Mouse (Mus musculus): ENCODE measurements around the gene Vti1b. TPM values are rescaled to one million over a fixed set of nuclear protein-coding genes. Genes with fewer than 3 reads are reported as not detected.

Gene Vti1b
- polyA plus RNA-seq, 1 experiment from 2014 or later, result 228 TPM

GRCm38 (mm10) chr12:79149653-79150052 is 22.8 kb downstream of the Vti1b start:
- no peak for ATAC-seq
- no peak overlapping the region for H3K4me2 ChIP-seq (ENCODE audit: low read length)
- no peaks in the 10 kb centered on the region for H3K27me3 ChIP-seq (ENCODE audit: control insufficient read depth, insufficient read depth, low read depth, low read length)
- no peaks in the 10 kb centered on the region for H3K4me1 ChIP-seq (ENCODE audit: control insufficient read depth, insufficient read depth, low read length)
- H3K36me3 ChIP-seq (ENCODE audit: control insufficient read depth, insufficient read depth, low read length), result peaks cover 15% of the 10 kb centered on the region; the same call in 1 of the 2 replicates
- H3K9ac ChIP-seq (ENCODE audit: low read depth, low read length), result no peak overlapping the region
- 94% methylated on average over 6 of the region's 6 CpGs for WGBS
- no peak overlapping the region for H3K4me3 ChIP-seq (ENCODE audit: low read depth, low read length)
- H3K27ac ChIP-seq (ENCODE audit: low read length), result no peak overlapping the region
- H3K9me3 ChIP-seq (replicated peaks; ENCODE audit: control insufficient read depth, low read length, poor library complexity, severe bottlenecking), result no peaks in the 10 kb centered on the region

DNA sequence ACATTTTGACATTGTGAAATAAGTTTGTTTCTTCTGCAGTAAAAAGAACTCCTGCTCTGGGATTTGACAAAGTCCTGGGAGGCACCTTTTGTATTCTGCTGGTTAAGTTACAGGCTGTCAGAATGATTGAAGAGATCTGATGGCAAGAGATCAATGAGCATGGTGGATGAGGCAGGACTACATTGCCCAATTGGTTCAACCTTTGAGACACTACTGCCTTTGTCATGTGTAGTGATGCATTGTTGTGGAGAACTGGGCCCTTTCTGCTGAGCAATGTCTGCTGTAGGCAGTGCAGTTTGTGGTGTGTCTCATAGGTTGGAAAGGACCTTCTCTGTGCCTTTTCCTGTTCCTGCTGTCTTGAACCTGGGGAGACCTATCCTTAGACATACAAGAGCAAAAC is 31.1 kb downstream of the Vti1b start:
- ATAC-seq, result no peak
- H3K9me3 ChIP-seq (replicated peaks; ENCODE audit: control insufficient read depth, low read length, poor library complexity, severe bottlenecking), result no peaks in the 10 kb centered on the region
- H3K4me3 ChIP-seq (ENCODE audit: low read depth, low read length), result no peak overlapping the region
- H3K27ac ChIP-seq (ENCODE audit: low read length), result no peak overlapping the region
- no peaks in the 10 kb centered on the region for H3K27me3 ChIP-seq (ENCODE audit: control insufficient read depth, insufficient read depth, low read depth, low read length)
- no peak overlapping the region for H3K4me2 ChIP-seq (ENCODE audit: low read length)
- no peaks in the 10 kb centered on the region for H3K4me1 ChIP-seq (ENCODE audit: control insufficient read depth, insufficient read depth, low read length)
- no peaks in the 10 kb centered on the region for H3K36me3 ChIP-seq (ENCODE audit: control insufficient read depth, insufficient read depth, low read length)
- H3K9ac ChIP-seq (ENCODE audit: low read depth, low read length), result no peak overlapping the region

DNA sequence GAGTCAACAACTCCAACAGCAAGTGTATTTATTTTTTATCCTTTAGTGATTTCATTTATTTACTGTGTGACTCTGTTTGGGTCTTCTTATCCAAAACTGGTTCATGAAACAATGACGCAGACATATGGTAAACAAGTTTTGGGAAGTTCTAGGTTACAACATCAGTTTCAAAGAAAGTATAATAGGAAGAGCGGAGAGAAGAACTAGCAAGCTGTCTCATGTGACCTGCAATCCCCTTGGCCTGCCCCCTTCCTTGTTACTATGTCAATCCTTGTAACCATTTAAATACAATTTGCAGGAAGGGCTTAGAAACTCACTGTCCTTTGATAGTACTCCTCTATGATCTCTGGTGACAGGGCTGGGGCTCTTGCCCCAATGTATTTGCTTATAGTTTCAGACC is 31.7 kb downstream of the Vti1b start:
- WGBS, result 83% methylated on average over 2 of the region's 2 CpGs
- H3K4me3 ChIP-seq (ENCODE audit: low read depth, low read length), result no peak overlapping the region
- H3K9ac ChIP-seq (ENCODE audit: low read depth, low read length), result no peak overlapping the region
- no peaks in the 10 kb centered on the region for H3K36me3 ChIP-seq (ENCODE audit: control insufficient read depth, insufficient read depth, low read length)
- no peak overlapping the region for H3K4me2 ChIP-seq (ENCODE audit: low read length)
- no peak overlapping the region for H3K27ac ChIP-seq (ENCODE audit: low read length)
- H3K27me3 ChIP-seq (ENCODE audit: control insufficient read depth, insufficient read depth, low read depth, low read length), result no peaks in the 10 kb centered on the region
- H3K4me1 ChIP-seq (ENCODE audit: control insufficient read depth, insufficient read depth, low read length), result no peaks in the 10 kb centered on the region
- H3K9me3 ChIP-seq (replicated peaks; ENCODE audit: control insufficient read depth, low read length, poor library complexity, severe bottlenecking), result no peaks in the 10 kb centered on the region
- no peak for ATAC-seq

DNA sequence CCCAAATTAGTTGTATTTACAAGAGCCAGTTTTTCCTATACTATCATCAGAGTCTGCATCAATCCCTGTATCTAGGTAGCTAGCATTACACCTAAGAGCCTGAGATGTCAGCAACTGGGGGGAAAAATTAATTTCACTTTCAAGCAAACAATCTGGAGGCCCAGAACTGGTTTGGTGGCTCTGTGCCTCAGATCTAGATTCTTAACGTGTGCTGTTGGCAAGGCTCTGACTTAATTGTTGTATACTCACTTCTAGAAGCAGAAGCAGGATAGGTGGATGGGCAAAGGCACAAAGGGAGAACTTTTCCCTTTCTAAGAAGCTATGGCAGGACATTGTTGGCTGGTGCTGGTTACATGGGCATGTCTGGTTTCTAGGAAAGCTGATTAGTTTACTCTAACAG is 33.0 kb downstream of the Vti1b start:
- Histone ChIP-seq H3K27ac (ENCODE audit: low read length) (no peak overlapping the region), H3K4me1 (ENCODE audit: control insufficient read depth, insufficient read depth, low read length) (no peaks in the 10 kb centered on the region; the same call in 1 of the 2 replicates), H3K27me3 (ENCODE audit: control insufficient read depth, insufficient read depth, low read depth, low read length) (no peaks in the 10 kb centered on the region), H3K36me3 (ENCODE audit: control insufficient read depth, insufficient read depth, low read length) (no peaks in the 10 kb centered on the region), H3K4me3 (ENCODE audit: low read depth, low read length) (no peak overlapping the region), H3K4me2 (ENCODE audit: low read length) (no peak overlapping the region), H3K9me3 (replicated peaks; ENCODE audit: control insufficient read depth, low read length, poor library complexity, severe bottlenecking) (no peaks in the 10 kb centered on the region), H3K9ac (ENCODE audit: low read depth, low read length) (no peak overlapping the region)
- WGBS, result 71% methylated on average over 1 of the region's 1 CpGs
- ATAC-seq, result no peak

GRCm38 (mm10) chr12:79138999-79139398 is 33.5 kb downstream of the Vti1b start:
- Histone ChIP-seq H3K4me2 (ENCODE audit: low read length) (no peak overlapping the region), H3K9me3 (replicated peaks; ENCODE audit: control insufficient read depth, low read length, poor library complexity, severe bottlenecking) (no peaks in the 10 kb centered on the region), H3K27ac (ENCODE audit: low read length) (no peak overlapping the region), H3K9ac (ENCODE audit: low read depth, low read length) (no peak overlapping the region), H3K27me3 (ENCODE audit: control insufficient read depth, insufficient read depth, low read depth, low read length) (no peaks in the 10 kb centered on the region), H3K4me1 (ENCODE audit: control insufficient read depth, insufficient read depth, low read length) (no peaks in the 10 kb centered on the region; the same call in 1 of the 2 replicates), H3K36me3 (ENCODE audit: control insufficient read depth, insufficient read depth, low read length) (no peaks in the 10 kb centered on the region), H3K4me3 (ENCODE audit: low read depth, low read length) (no peak overlapping the region)
- ATAC-seq, result no peak

GRCm38 (mm10) chr12:79136949-79137348 is 35.5 kb downstream of the Vti1b start:
- ATAC-seq, result no peak
- 76% methylated on average over 7 of the region's 7 CpGs for WGBS
- Histone ChIP-seq H3K4me2 (ENCODE audit: low read length) (no peak overlapping the region), H3K9ac (ENCODE audit: low read depth, low read length) (no peak overlapping the region), H3K27me3 (ENCODE audit: control insufficient read depth, insufficient read depth, low read depth, low read length) (peaks cover 3% of the 10 kb centered on the region; the same call in 1 of the 2 replicates), H3K9me3 (replicated peaks; ENCODE audit: control insufficient read depth, low read length, poor library complexity, severe bottlenecking) (no peaks in the 10 kb centered on the region), H3K27ac (ENCODE audit: low read length) (no peak overlapping the region), H3K4me3 (ENCODE audit: low read depth, low read length) (no peak overlapping the region), H3K4me1 (ENCODE audit: control insufficient read depth, insufficient read depth, low read length) (peaks cover 6% of the 10 kb centered on the region), H3K36me3 (ENCODE audit: control insufficient read depth, insufficient read depth, low read length) (no peaks in the 10 kb centered on the region)

- H3K9ac ChIP-seq (ENCODE audit: low read depth, low read length), result no peak overlapping the region
- H3K36me3 ChIP-seq (ENCODE audit: control insufficient read depth, insufficient read depth, low read length), result no peaks in the 10 kb centered on the region
- no peaks in the 10 kb centered on the region for H3K9me3 ChIP-seq (replicated peaks; ENCODE audit: control insufficient read depth, low read length, poor library complexity, severe bottlenecking)
- 44% methylated on average over 4 of the region's 4 CpGs for WGBS
- peaks cover 3% of the 10 kb centered on the region; the same call in 1 of the 2 replicates for H3K27me3 ChIP-seq (ENCODE audit: control insufficient read depth, insufficient read depth, low read depth, low read length)
- H3K4me1 ChIP-seq (ENCODE audit: control insufficient read depth, insufficient read depth, low read length), result peaks cover 10% of the 10 kb centered on the region
- no peak overlapping the region for H3K27ac ChIP-seq (ENCODE audit: low read length)
- H3K4me2 ChIP-seq (ENCODE audit: low read length), result no peak overlapping the region
- no peak for ATAC-seq
- no peak overlapping the region for H3K4me3 ChIP-seq (ENCODE audit: low read depth, low read length)
These were observed 37.4 kb downstream of the Vti1b start for GRCm38 (mm10) chr12:79135105-79135504.

DNA sequence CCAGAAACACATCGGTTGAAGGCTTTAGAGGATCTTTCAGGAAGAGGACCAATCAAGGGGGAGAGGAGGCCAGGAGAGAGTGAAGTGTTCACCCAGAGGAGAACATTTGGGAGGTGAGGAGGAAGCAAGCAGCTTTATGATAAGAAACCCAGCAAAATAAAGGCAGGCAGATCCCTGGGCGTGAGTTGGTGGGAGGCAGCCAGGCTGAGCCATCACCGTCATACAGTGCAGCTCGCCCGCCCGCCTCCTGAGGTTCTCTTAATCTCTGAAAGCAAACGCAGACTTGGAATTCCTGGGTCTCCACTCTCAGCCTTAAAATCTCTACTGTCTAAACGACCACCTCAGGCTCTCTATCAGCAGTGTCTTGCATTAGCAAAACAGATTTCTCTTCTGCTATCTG is 37.8 kb downstream of the Vti1b start:
- WGBS, result 33% methylated on average over 8 of the region's 8 CpGs
- H3K4me2 ChIP-seq (ENCODE audit: low read length), result no peak overlapping the region
- no peaks in the 10 kb centered on the region for H3K36me3 ChIP-seq (ENCODE audit: control insufficient read depth, insufficient read depth, low read length)
- peaks cover 3% of the 10 kb centered on the region; the same call in 1 of the 2 replicates for H3K27me3 ChIP-seq (ENCODE audit: control insufficient read depth, insufficient read depth, low read depth, low read length)
- H3K4me1 ChIP-seq (ENCODE audit: control insufficient read depth, insufficient read depth, low read length), result peaks cover 10% of the 10 kb centered on the region
- H3K9ac ChIP-seq (ENCODE audit: low read depth, low read length), result no peak overlapping the region
- H3K27ac ChIP-seq (ENCODE audit: low read length), result no peak overlapping the region
- no peak for ATAC-seq
- H3K4me3 ChIP-seq (ENCODE audit: low read depth, low read length), result no peak overlapping the region
- no peaks in the 10 kb centered on the region for H3K9me3 ChIP-seq (replicated peaks; ENCODE audit: control insufficient read depth, low read length, poor library complexity, severe bottlenecking)

- Histone ChIP-seq H3K4me1 (ENCODE audit: control insufficient read depth, insufficient read depth, low read length) (peaks cover 10% of the 10 kb centered on the region), H3K9ac (ENCODE audit: low read depth, low read length) (peak overlapping the region; percentile 59), H3K4me3 (ENCODE audit: low read depth, low read length) (peak overlapping the region; percentile 54), H3K36me3 (ENCODE audit: control insufficient read depth, insufficient read depth, low read length) (no peaks in the 10 kb centered on the region), H3K27me3 (ENCODE audit: control insufficient read depth, insufficient read depth, low read depth, low read length) (peaks cover 3% of the 10 kb centered on the region; the same call in 1 of the 2 replicates), H3K9me3 (replicated peaks; ENCODE audit: control insufficient read depth, low read length, poor library complexity, severe bottlenecking) (no peaks in the 10 kb centered on the region), H3K4me2 (ENCODE audit: low read length) (peak overlapping the region; percentile 79), H3K27ac (ENCODE audit: low read length) (no peak overlapping the region)
- ATAC-seq, result no peak
- 27% methylated on average over 5 of the region's 5 CpGs for WGBS
These were observed 40.6 kb downstream of the Vti1b start for GRCm38 (mm10) chr12:79131706-79132460.

Data from midbrain, embryonic 16.5 days (tissue).